Mouse (Mus musculus) limb, embryonic 14.5 days (tissue): ENCODE results near the gene Eif4h. TPM values are rescaled to one million over a fixed set of nuclear protein-coding genes. Genes with fewer than 3 reads are reported as not detected.
A peak's percentile ranks its signal among the peaks of the same experiment; 100 is the strongest.

Experiments used
- ATAC-seq: fragments of 200-750 bp; cut with Nextera tagmentation; 2 replicates; pipeline ENCODE4 v1.8.0; 2017; ENCODE audit warnings: low read depth, moderate number of reproducible peaks, moderate TSS enrichment; ENCODE audit not compliant: low FRiP score
- DNase-seq: peaks from one replicate; pipeline ENCODE4 v3.0.0-alpha.2; 2015; ENCODE audit warnings: low spot score
- H3K27ac ChIP-seq: fragments of 300-500 bp; sonication (generic); replicated peaks from 2 replicates; pipeline ENCODE4 v1.5.1; 2014; ENCODE audit warnings: low read depth, mild to moderate bottlenecking, low read length, moderate library complexity, mixed read lengths
- H3K27me3 ChIP-seq: fragments of 300-500 bp; sonication (generic); 2 replicates; pipeline ENCODE4 v1.6.1; 2014; ENCODE audit warnings: low read length, mixed read lengths; ENCODE audit not compliant: control insufficient read depth, insufficient read depth
- H3K36me3 ChIP-seq: fragments of 300-500 bp; sonication (generic); 2 replicates; pipeline ENCODE4 v1.6.1; 2014; ENCODE audit warnings: mild to moderate bottlenecking, low read length, moderate library complexity, mixed read lengths; ENCODE audit not compliant: control insufficient read depth, insufficient read depth
- H3K4me1 ChIP-seq: fragments of 300-500 bp; sonication (generic); 2 replicates; pipeline ENCODE4 v1.6.1; 2014; ENCODE audit warnings: antibody characterized with exemption, low read length, mixed read lengths; ENCODE audit not compliant: control insufficient read depth, insufficient read depth
- H3K4me2 ChIP-seq: fragments of 300-500 bp; sonication (generic); replicated peaks from 2 replicates; pipeline ENCODE4 v1.6.1; 2014; ENCODE audit warnings: low read depth, mild to moderate bottlenecking, low read length, moderate library complexity; ENCODE audit not compliant: severe bottlenecking
- H3K4me3 ChIP-seq: fragments of 300-500 bp; sonication (generic); replicated peaks from 2 replicates; pipeline ENCODE4 v1.5.1; 2014; ENCODE audit warnings: low read length
- H3K9ac ChIP-seq: fragments of 300-500 bp; sonication (generic); 2 replicates; pipeline ENCODE4 v1.6.1; 2014; ENCODE audit warnings: mild to moderate bottlenecking, low read depth, low read length, moderate library complexity; ENCODE audit not compliant: severe bottlenecking
- H3K9me3 ChIP-seq: fragments of 300-500 bp; sonication (generic); 2 replicates; pipeline ENCODE4 v1.6.1; 2016; ENCODE audit warnings: low read length; ENCODE audit not compliant: control insufficient read depth
- POLR2A ChIP-seq: fragments of 200-500 bp; IDR thresholded peaks from 2 replicates; pipeline ENCODE4 v1.8.0; 2012; ENCODE audit warnings: inconsistent platforms, mild to moderate bottlenecking, moderate library complexity, borderline replicate concordance; ENCODE audit not compliant: insufficient read depth, insufficient read length; ENCODE audit errors: extremely low read depth
- WGBS: fragments of 180-500 bp; shearing (Covaris S2); extraction: QIAGEN DNeasy Blood & Tissue Kit; methylation state at CpG from one replicate; pipeline ENCODE4 v1.1.7; 2014; 5-methylcytosine and 5-hydroxymethylcytosine counted together
- microRNA-seq: library from miRNA; unstranded; fragments of <30 nt; microRNA quantifications from one replicate; pipeline ENCODE4, GENCODE M21; 2016
- polyA plus RNA-seq, 2 experiments: library from polyadenylated mRNA; depleted of rRNA in 1 of 2; stranded (reverse) in 1 of 2; unstranded in 1 of 2; fragments of >200 nt; fragmentation: Nextera tagmentation in 1 of 2; extraction: Ambion mirVana in 1 of 2; gene quantifications; 2 replicates each; pipeline versions ENCODE4 v1.2.1 to v1.2.3; 2012 to 2014

Eif4h gene
- polyA plus RNA-seq, 2 experiments: 342 to 424 TPM

- ATAC-seq (no peak), DNase-seq (no peak)
- Histone ChIP-seq H3K4me3 (no peak overlapping the region), H3K27ac (no peak overlapping the region), H3K27me3 (no peaks in the 10 kb centered on the region), H3K4me2 (no peak overlapping the region), H3K9ac (no peak overlapping the region), H3K36me3 (no peaks in the 10 kb centered on the region), H3K9me3 (no peaks in the 10 kb centered on the region), H3K4me1 (peaks cover 4% of the 10 kb centered on the region)
- no peak for TF ChIP-seq POLR2A
- WGBS: 72% methylated on average over 14 of the region's 14 CpGs
Measured at GRCm38 (mm10) chr5:134576517-134577220, 62.6 kb downstream of the Eif4h start.

GRCm38 (mm10) chr5:134575833-134576232 is 63.5 kb downstream of the Eif4h start:
- Histone ChIP-seq H3K27ac (no peak overlapping the region), H3K9me3 (no peaks in the 10 kb centered on the region), H3K4me3 (no peak overlapping the region), H3K27me3 (no peaks in the 10 kb centered on the region), H3K4me2 (no peak overlapping the region), H3K36me3 (no peaks in the 10 kb centered on the region), H3K4me1 (peaks cover 4% of the 10 kb centered on the region), H3K9ac (no peak overlapping the region)
- TF ChIP-seq POLR2A: no peak
- ATAC-seq (no peak), DNase-seq (no peak)
- WGBS: 95% methylated on average over 5 of the region's 5 CpGs

DNA sequence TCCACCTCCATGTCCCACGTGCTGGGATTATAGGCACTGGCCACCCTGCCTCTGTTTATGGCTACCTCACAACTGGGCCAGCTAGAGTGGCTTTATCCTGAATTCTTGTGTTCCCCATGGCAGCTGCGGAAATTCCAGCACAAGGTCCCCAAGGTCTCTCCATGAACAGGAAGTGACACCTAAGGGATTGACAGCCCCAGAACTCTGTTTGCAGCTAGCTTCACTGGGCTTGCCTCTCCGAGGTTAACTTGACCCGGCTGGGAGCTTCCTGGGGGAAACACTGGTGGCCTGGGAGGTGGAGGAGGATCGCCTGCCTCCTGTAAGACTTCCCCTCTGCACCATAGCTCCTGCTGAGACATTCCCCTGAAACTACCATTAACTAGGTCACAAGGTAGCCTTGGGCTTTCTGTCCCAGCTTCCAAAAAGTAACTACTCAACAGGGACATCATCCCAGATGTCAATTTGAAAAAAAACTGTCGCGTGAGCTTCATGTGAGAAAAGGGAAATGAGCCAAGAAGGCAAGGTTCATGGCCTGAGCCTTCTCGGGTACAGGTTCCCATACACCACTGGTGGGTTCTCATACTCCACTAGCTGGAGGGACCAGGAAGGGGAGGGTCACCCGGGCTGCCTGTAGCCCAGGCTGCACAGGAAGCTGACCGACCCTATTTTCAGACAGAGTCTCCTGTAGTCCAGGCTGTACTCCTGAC is 66.6 kb downstream of the Eif4h start:
- H3K27me3 ChIP-seq: no peaks in the 10 kb centered on the region
- no peak for ATAC-seq
- H3K36me3 ChIP-seq: no peaks in the 10 kb centered on the region
- peak overlapping the region; percentile 94 for H3K4me2 ChIP-seq
- H3K4me1 ChIP-seq: peaks cover 4% of the 10 kb centered on the region
- H3K9me3 ChIP-seq: no peaks in the 10 kb centered on the region
- H3K4me3 ChIP-seq: peak overlapping the region; percentile 51
- TF ChIP-seq POLR2A: no peak
- H3K27ac ChIP-seq: peak overlapping the region; percentile 79; the same call in 1 of the 2 replicates
- 31% methylated on average over 10 of the region's 10 CpGs for WGBS
- DNase-seq: no peak
- peak overlapping the region; percentile 59 for H3K9ac ChIP-seq

- ATAC-seq (peak; percentile 73; the same call in 1 of the 2 replicates), DNase-seq (peak; percentile 84)
- Histone ChIP-seq H3K27me3 (no peaks in the 10 kb centered on the region), H3K27ac (peak overlapping the region; percentile 79), H3K4me3 (peak overlapping the region; percentile 51), H3K9ac (peak overlapping the region; percentile 59), H3K4me2 (peak overlapping the region; percentile 94), H3K9me3 (no peaks in the 10 kb centered on the region), H3K36me3 (no peaks in the 10 kb centered on the region), H3K4me1 (peaks cover 4% of the 10 kb centered on the region)
- TF ChIP-seq POLR2A: 0 out of 2 replicates have a peak, but pooled peaks have one; percentile 31
- WGBS: under 1% methylated on average over 23 of the region's 23 CpGs
Measured at GRCm38 (mm10) chr5:134571730-134572507, 67.4 kb downstream of the Eif4h start.

Small RNA genes within 50 kb of the gene (microRNA-seq; reads per million reads assigned to microRNA genes)
- gene Mir7228: not detected

Other genes with a start within 250 kb of the Eif4h start
- gene Gtf2ird1, start 182.8 kb downstream of the Eif4h start, polyA plus RNA-seq (2012; rRNA removed): 99.0 and 113 TPM in 2 replicates
- gene Gtf2ird1, start 182.8 kb downstream of the Eif4h start, polyA plus RNA-seq (2014; fragmentation: Nextera tagmentation; extraction: Ambion mirVana): 100 and 103 TPM in 2 replicates
- 25.5 and 30.0 TPM in 2 replicates for gene Clip2, start 87.1 kb downstream of the Eif4h start, polyA plus RNA-seq (2012; rRNA removed)
- 4.7 and 4.9 TPM in 2 replicates for gene Clip2, start 87.1 kb downstream of the Eif4h start, polyA plus RNA-seq (2014; fragmentation: Nextera tagmentation; extraction: Ambion mirVana)
- gene Syna, start 79.3 kb downstream of the Eif4h start, polyA plus RNA-seq (2012; rRNA removed): 0.38 and 0.54 TPM in 2 replicates
- gene Syna, start 79.3 kb downstream of the Eif4h start, polyA plus RNA-seq (2014; fragmentation: Nextera tagmentation; extraction: Ambion mirVana): 0.21 TPM in 1 of 2 replicates, not detected in the other
- gene Rfc2, start 58.1 kb downstream of the Eif4h start, polyA plus RNA-seq (2012; rRNA removed): 229 and 246 TPM in 2 replicates
- gene Rfc2, start 58.1 kb downstream of the Eif4h start, polyA plus RNA-seq (2014; fragmentation: Nextera tagmentation; extraction: Ambion mirVana): 241 and 262 TPM in 2 replicates
- gene Lat2, start 24.5 kb downstream of the Eif4h start, polyA plus RNA-seq (2012; rRNA removed): 4.0 and 4.4 TPM in 2 replicates
- gene Lat2, start 24.5 kb downstream of the Eif4h start, polyA plus RNA-seq (2014; fragmentation: Nextera tagmentation; extraction: Ambion mirVana): 3.1 and 3.7 TPM in 2 replicates
- gene Limk1, start 49.1 kb upstream of the Eif4h start, polyA plus RNA-seq (2012; rRNA removed): 31.9 and 40.2 TPM in 2 replicates
- 8.6 and 9.3 TPM in 2 replicates for gene Limk1, start 49.1 kb upstream of the Eif4h start, polyA plus RNA-seq (2014; fragmentation: Nextera tagmentation; extraction: Ambion mirVana)
- 249 and 296 TPM in 2 replicates for gene Eln, start 107.8 kb upstream of the Eif4h start, polyA plus RNA-seq (2012; rRNA removed)
- gene Eln, start 107.8 kb upstream of the Eif4h start, polyA plus RNA-seq (2014; fragmentation: Nextera tagmentation; extraction: Ambion mirVana): 115 and 121 TPM in 2 replicates